Mouse (Mus musculus) ES-Bruce4 (cell line): ENCODE measurements at regions not wholly inside any gene's neighbourhood (a gene's known extent, or its start where the extent isn't known, plus 50 kb on each side); places are given as distances from the start of the nearest gene placed in this dataset.
"Not testable (repeated sequence)": the region's sequence is repeated elsewhere in the genome, so short reads cannot be mapped to it uniquely, and the experiment has no call there.

Experiments
- H3K27ac ChIP-seq: 2 replicates; pipeline ENCODE4 v1.5.1; 2012; ENCODE audit warnings: low read length, inconsistent platforms; ENCODE audit not compliant: insufficient read depth
- H3K27me3 ChIP-seq: 2 replicates; pipeline ENCODE4 v1.6.1; 2012; ENCODE audit warnings: mild to moderate bottlenecking, low read length, inconsistent platforms; ENCODE audit not compliant: control insufficient read depth, poor library complexity, insufficient read depth, severe bottlenecking
- H3K36me3 ChIP-seq: 2 replicates; pipeline ENCODE4 v1.6.1; 2012; ENCODE audit warnings: inconsistent platforms, mild to moderate bottlenecking, low read length, moderate library complexity; ENCODE audit not compliant: control insufficient read depth, poor library complexity, insufficient read depth, severe bottlenecking
- H3K4me1 ChIP-seq: one replicate; pipeline ENCODE4 v1.8.1; 2011; ENCODE audit warnings: low read length; ENCODE audit not compliant: control insufficient read depth, insufficient read depth
- H3K4me3 ChIP-seq: 2 replicates; pipeline ENCODE4 v1.5.1; 2011; ENCODE audit warnings: low read depth, mild to moderate bottlenecking, low read length
- H3K9ac ChIP-seq: 2 replicates; pipeline ENCODE4 v1.6.1; 2012; ENCODE audit warnings: low read depth, mild to moderate bottlenecking, inconsistent platforms; ENCODE audit not compliant: poor library complexity, severe bottlenecking
- H3K9me3 ChIP-seq: replicated peaks from 2 replicates; pipeline ENCODE4 v1.6.1; 2012; ENCODE audit warnings: mild to moderate bottlenecking, low read length, inconsistent platforms; ENCODE audit not compliant: control insufficient read depth, poor library complexity, insufficient read depth, severe bottlenecking
- CTCF ChIP-seq: IDR thresholded peaks from one replicate; pipeline ENCODE4 v1.8.1; 2011; ENCODE audit warnings: low read depth, low read length
- EP300 ChIP-seq: IDR thresholded peaks from 2 replicates; pipeline ENCODE4 v1.6.1; 2011; ENCODE audit warnings: low read depth, low read length; ENCODE audit not compliant: insufficient read depth
- POLR2A ChIP-seq: IDR thresholded peaks from one replicate; pipeline ENCODE4 v1.8.1; 2011; ENCODE audit warnings: low read length; ENCODE audit not compliant: insufficient read depth

- H3K4me1 ChIP-seq, H3K9me3 ChIP-seq, H3K4me3 ChIP-seq, H3K27me3 ChIP-seq, H3K9ac ChIP-seq, H3K36me3 ChIP-seq, H3K27ac ChIP-seq: not testable (repeated sequence)
These were observed 175.6 kb downstream of the Map1s start for GRCm38 (mm10) chr8:71081291-71081690.

DNA sequence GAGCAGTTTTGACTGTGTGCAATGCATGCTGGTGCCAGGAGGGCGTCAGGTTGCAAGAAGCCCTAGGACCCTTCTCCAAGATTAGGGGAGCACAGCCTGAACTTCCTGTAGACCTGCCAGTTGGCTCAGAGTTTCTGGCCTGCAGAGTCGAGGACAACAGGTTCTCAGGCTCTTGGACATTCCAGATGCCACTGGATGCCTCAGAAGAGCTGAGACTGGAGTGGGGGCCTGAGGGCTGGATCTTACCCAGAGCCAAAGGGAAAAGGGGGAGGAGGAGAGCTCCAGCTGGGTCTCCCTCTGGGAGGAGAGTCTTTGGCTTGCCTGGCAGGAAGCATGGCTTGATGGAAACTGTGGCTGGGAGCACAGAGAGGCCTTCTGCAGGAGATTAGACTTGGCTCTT, 145.4 kb upstream of the Myo9b start:
- not testable (repeated sequence) for H3K4me3 ChIP-seq, H3K4me1 ChIP-seq, H3K36me3 ChIP-seq, H3K27ac ChIP-seq, H3K9ac ChIP-seq, H3K27me3 ChIP-seq, H3K9me3 ChIP-seq

DNA sequence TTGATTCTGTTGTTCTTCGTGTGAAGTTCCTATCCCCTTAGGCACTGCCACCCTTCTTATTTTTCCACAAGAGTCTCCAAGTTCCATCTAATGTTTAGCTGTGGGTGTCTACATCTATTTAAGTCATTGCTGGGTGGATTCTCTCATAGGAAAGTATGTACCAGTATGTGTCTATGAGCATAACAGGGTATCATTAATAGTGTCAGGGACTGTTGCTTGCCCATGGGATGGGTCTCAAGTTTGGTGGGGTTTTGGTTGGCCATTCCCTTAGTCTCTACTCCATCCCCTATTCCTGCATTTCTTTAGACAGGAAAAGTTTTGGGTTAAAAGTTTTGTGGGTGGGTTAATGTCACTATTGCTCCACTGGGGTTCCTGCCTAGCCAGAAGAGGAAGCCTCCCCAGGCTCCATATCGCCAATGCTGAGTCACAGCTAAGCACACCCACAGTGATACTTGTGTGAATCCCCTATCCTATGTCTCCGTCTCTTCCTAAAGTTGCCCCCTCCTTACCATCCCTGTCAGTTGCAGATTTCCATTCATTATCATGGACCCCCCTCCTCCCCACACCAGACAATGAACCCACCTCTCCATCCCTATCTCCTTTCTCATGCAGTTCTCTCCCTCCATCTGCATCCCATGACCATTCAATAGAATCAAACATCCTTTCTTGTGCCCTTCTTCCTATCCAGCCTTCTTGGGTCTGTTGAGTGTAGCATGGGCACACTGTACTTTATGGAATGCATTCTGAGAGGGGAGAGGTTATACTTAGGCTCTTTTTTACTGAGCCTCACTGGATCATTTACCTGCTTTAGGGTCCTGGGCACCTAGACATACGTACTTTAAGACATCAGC, 141.9 kb upstream of the Myo9b start:
- Histone ChIP-seq H3K36me3 (no peaks in the 10 kb centered on the region), H3K9ac (no peak overlapping the region), H3K9me3 (peaks cover 3% of the 10 kb centered on the region; the same call in 1 of the 2 replicates), H3K4me3 (no peak overlapping the region), H3K4me1 (no peaks in the 10 kb centered on the region), H3K27ac (no peak overlapping the region), H3K27me3 (no peaks in the 10 kb centered on the region; the same call in 1 of the 2 replicates)
- TF ChIP-seq CTCF (no peak), EP300 (peak; percentile 65; the same call in 1 of the 2 replicates)

DNA sequence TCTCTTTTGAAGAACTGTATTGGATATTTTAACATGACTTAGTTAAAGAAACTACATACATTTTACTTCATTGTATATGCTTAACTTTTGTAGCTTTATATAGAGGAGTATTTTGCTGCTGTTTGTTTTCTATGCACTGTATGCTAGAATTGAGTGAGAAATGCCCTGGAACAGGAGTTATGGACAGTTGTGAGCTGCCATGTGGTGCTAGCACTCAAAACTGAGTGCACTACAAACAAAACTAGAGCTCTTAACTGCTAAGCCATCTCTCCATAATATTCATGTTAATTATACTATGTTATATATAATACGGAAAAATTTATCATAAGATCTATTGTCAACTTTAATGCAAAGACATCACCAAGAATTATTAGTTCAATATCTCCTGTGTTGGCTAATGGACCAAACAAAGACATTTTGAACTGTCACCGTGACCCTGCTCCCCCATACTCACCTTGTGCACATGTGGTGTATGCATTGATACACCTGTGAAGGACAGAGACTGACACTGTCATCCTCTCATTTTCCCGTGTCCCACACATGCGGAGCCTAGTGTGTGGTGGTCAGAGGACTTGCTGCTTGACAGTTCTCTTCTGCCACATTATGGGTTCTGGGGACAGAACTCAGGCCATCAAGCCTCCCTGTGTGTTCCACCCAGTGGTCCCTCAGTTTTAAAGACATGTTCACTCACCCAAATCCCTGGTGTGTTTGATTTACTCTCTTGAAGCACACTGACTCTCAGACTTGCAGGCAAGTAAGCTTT, 141.0 kb upstream of the Myo9b start:
- Histone ChIP-seq H3K36me3 (no peaks in the 10 kb centered on the region), H3K27ac (no peak overlapping the region), H3K27me3 (no peaks in the 10 kb centered on the region; the same call in 1 of the 2 replicates), H3K9me3 (peaks cover 3% of the 10 kb centered on the region; the same call in 1 of the 2 replicates), H3K9ac (no peak overlapping the region), H3K4me1 (no peaks in the 10 kb centered on the region), H3K4me3 (no peak overlapping the region)
- TF ChIP-seq EP300 (no peak), CTCF (no peak), POLR2A (no peak)

- not testable (repeated sequence) for H3K36me3 ChIP-seq, H3K27ac ChIP-seq, H3K9me3 ChIP-seq, H3K27me3 ChIP-seq, H3K9ac ChIP-seq, H3K4me3 ChIP-seq, H3K4me1 ChIP-seq
These were observed 139.6 kb upstream of the Myo9b start for GRCm38 (mm10) chr8:71132898-71133297.

DNA sequence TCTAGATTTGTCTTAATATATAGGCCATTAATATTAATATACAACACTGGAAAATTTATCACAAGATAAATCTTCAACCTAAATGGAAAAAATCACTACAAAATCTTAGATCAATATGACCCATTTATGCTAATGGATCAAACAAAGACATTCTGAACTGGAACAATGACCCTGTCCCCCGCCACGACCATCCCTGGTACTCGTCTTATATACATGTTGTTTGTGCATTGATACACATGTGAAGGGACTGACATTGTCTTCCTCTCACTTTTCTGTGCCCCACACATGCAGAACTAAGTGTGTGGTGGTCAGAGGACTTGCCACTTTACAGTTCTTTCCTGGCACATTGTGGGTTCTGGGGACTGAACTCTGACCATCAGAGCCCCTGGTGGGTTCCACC, 135.4 kb upstream of the Myo9b start:
- not testable (repeated sequence) for H3K27me3 ChIP-seq, H3K9ac ChIP-seq, H3K4me3 ChIP-seq, H3K4me1 ChIP-seq, H3K36me3 ChIP-seq, H3K27ac ChIP-seq, H3K9me3 ChIP-seq

DNA sequence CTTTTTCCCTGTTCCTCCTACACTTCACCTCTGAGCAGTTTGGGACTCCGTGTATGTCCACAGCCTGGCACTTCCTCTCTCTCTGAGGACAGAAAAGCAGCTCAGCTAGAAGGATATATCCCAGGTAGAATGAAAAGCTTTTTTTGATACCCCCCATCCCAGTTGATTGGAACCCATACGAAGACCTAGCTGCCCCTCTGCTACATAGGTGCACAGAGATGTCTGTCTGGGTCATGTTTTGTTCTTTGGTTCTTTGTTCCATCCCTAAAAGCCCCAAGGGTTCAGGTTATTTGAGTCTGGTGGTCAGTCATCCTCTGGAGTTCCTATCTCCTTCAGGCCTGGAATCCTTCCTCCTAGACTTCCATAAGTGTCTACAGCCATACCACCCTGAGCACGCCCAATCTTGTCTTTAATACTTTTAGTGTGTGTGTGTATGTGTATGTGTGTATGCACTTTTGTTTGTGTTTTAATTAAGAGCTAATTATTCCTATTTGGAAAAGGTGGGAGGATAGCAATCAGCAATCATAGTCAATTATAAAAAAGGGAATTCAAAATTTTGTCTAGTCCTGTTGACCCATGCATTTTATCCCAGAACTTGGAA, 130.0 kb upstream of the Myo9b start:
- H3K9me3 ChIP-seq, H3K4me1 ChIP-seq, H3K36me3 ChIP-seq, H3K9ac ChIP-seq, H3K27ac ChIP-seq, H3K4me3 ChIP-seq, H3K27me3 ChIP-seq: not testable (repeated sequence)

DNA sequence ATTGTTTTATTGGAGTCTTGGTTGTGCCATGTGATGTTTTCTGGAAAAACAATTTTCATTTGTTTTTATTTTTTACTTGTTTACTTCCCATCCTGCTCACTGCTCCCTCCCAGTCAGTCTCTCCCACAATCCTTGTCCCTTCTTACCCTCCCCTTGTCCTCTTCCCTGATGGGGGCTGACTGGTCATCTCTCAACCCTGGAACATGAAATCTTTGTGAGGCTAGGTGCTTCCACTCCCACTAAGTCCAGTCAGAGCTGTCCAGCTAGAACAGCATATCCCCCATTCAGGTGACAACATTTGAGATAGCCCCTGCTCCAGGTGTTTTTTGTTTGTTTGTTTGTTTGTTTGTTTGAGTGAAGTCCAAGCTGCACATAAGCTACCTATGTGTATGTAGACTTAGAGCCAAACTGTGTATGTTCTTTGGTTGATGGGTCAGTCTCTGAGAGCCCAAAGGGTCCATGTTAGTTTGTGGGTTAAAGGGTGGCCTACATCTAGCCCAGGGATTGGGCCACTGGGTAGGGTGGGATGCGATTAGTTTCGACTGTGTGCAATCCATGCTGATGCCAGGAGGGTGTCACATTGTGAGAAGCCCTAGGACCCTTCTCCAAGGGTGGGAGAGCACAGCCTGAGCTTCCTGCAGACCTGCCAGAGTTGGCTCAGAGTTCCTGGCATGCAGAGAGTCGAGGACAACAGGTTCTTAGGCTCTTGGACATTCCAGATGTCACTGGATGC, 100.9 kb upstream of the Myo9b start:
- not testable (repeated sequence) for H3K9ac ChIP-seq, H3K4me1 ChIP-seq, H3K36me3 ChIP-seq, H3K4me3 ChIP-seq, H3K27me3 ChIP-seq, H3K9me3 ChIP-seq, H3K27ac ChIP-seq
